Comparison of ENCODE assay signal across 25 mouse cellular contexts in the genomic region with DNA sequence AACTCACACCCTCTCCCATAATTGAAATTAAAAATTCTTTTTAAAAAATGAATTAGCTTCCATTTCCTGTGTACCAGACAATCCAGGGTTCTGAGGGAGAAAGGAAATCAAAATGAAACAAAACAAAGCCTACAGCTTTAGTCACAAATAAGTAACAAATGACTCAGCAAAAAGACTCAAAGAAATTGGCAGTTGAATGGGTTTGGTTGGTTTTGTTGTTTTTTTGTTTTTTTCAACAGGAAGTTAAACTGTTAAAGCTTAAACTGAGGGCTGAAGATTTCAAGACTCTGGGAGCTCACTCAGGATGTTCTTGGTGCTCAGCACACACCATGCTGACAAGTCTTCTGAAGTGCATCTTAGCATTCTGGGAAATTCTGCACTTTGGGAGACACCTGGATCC. TPM values are rescaled to one million over a fixed set of nuclear protein-coding genes. Genes with fewer than 3 reads are reported as not detected.
DNase-seq lines count a peak whose midpoint lies in the region; ATAC-seq and TF ChIP-seq lines count a peak whose summit lies in the region.
"Had no signal": no experiment of that assay in that cellular context is flagged by ENCODE, and none has a peak within 500 bp of the region (broad histone marks: within the 10 kb centered on the region; RNA-seq: fewer than 3 reads in every experiment).

No protein-coding gene starts in this region.

- no peak for TF ChIP-seq POLR2A in embryonic fibroblast, embryonic 13.5 days (IDR thresholded peaks at IDR 0.05; ENCODE audit: low read depth, low read length)

- no peak overlapping the region for H3K27ac ChIP-seq in ES-E14 (ENCODE audit: insufficient read depth, low read depth, low read length, poor library complexity, severe bottlenecking)
- H3K27ac ChIP-seq in embryonic fibroblast, embryonic 13.5 days (ENCODE audit: insufficient read depth, low read length), result peak overlapping the region; percentile 59
- H3K27ac ChIP-seq: forebrain, embryonic 13.5 days; hindbrain, embryonic 13.5 days; left cerebral cortex, adult 2 months; limb, embryonic 12.5 days; liver, embryonic 15.5 days had no signal

- no peak for ATAC-seq in megakaryocyte, adult 5-6 weeks (ENCODE audit: poor library complexity, severe bottlenecking)
- ATAC-seq: forebrain, embryonic 13.5 days had no signal

- no peak overlapping the region for H3K4me3 ChIP-seq in ES-E14 (ENCODE audit: insufficient read depth in 1 of 2, low read depth in 1 of 2, low read length in 2 of 2, poor library complexity in 1 of 2, severe bottlenecking in 1 of 2)
- no peak overlapping the region for H3K4me3 ChIP-seq in embryonic fibroblast, embryonic 13.5 days (ENCODE audit: insufficient read depth, low read length)
- H3K4me3 ChIP-seq: forebrain, embryonic 13.5 days; hindbrain, embryonic 13.5 days; left cerebral cortex, adult 2 months; limb, embryonic 12.5 days; liver, embryonic 15.5 days had no signal

- no peak overlapping the region for H3K9ac ChIP-seq in ES-E14 (ENCODE audit: insufficient read depth, low read depth, low read length, poor library complexity, severe bottlenecking)
- H3K9ac ChIP-seq: forebrain, embryonic 13.5 days; hindbrain, embryonic 13.5 days; limb, embryonic 12.5 days; liver, embryonic 15.5 days had no signal

- peak; percentile 1 to 5 for DNase-seq in kidney, postnatal 36 days
- no peak for DNase-seq in kidney, postnatal 10 days
- DNase-seq in 3T3-L1 (ENCODE audit: low read depth, low spot score) (peak; percentile 82), ES-E14 (ENCODE audit: low read depth, low spot score) (no peak)
- no peak for DNase-seq in gastrocnemius, postnatal 4 days (ENCODE audit: low spot score in 2 of 2)
- no peak for DNase-seq in B cell, adult 2 months
- DNase-seq: cerebellum, postnatal 14 days; gastrocnemius, postnatal 25 days; kidney, adult 18-20 months; lung, postnatal 36 days; right cerebral cortex, postnatal 25 days had no signal

- H3K36me3 ChIP-seq in ES-E14 (ENCODE audit: control insufficient read depth, insufficient read depth, low read length, poor library complexity, severe bottlenecking), result no peaks in the 10 kb centered on the region
- H3K36me3 ChIP-seq: hindbrain, embryonic 13.5 days; limb, embryonic 12.5 days; liver, embryonic 15.5 days had no signal

- TF ChIP-seq CTCF in embryonic fibroblast, embryonic 13.5 days (IDR thresholded peaks at IDR 0.05; ENCODE audit: borderline replicate concordance, insufficient read depth, low read length), result no peak

- in situ Hi-C loops in ES-E14 (cut with MboI; ENCODE audit: low sequenced_read_pairs in 2 of 2, unreplicated experiment in 2 of 2), result no loop called here

- H3K9me3 ChIP-seq in ES-E14 (ENCODE audit: control insufficient read depth, insufficient read depth, low read depth, low read length), result no peaks in the 10 kb centered on the region
- H3K9me3 ChIP-seq: forebrain, embryonic 13.5 days; hindbrain, embryonic 13.5 days; limb, embryonic 12.5 days; liver, embryonic 15.5 days had no signal

- no peaks in the 10 kb centered on the region for H3K4me1 ChIP-seq in ES-E14 (ENCODE audit: control insufficient read depth in 2 of 2, insufficient read depth in 2 of 2, low read length in 2 of 2, poor library complexity in 1 of 2)
- H3K4me1 ChIP-seq in embryonic fibroblast, embryonic 13.5 days (ENCODE audit: control insufficient read depth, insufficient read depth, low read length), result peaks cover 7% of the 10 kb centered on the region
- H3K4me1 ChIP-seq: forebrain, embryonic 13.5 days; hindbrain, embryonic 13.5 days; limb, embryonic 12.5 days; liver, embryonic 15.5 days had no signal

TF ChIP-seq in ES-E14, 5 proteins besides CTCF, POLR2A, EP300 and RAD21:
- TF ChIP-seq MAFK (IDR thresholded peaks at IDR 0.05; ENCODE audit: insufficient read depth, low read depth, low read length) (0 out of 2 replicates have a peak, but pooled peaks have one; percentile 39), CHD2 (IDR thresholded peaks at IDR 0.05; ENCODE audit: low read depth, low read length) (no peak)

RNA-seq across cellular contexts. Expression of gene Esm1, which starts 39.2 kb away (rescaled TPM):
- total RNA-seq in ES-E14 (2012; rRNA removed), result not detected in 2 replicates
- 1.1 and 2.5 TPM in 2 replicates for polyA plus RNA-seq in embryonic fibroblast, embryonic 13.5 days (2011; ENCODE audit: insufficient read length, low read depth, missing spikeins)
- total RNA-seq in gastrocnemius, postnatal 4 days (2021), result 1 to 10 TPM; 3.8 to 4.2 TPM
- total RNA-seq in megakaryocyte, adult 5-6 weeks (2015), result 0.07 and 0.71 TPM in 2 replicates
- total RNA-seq in megakaryocyte, adult 5-6 weeks (2017), result 1.3 and 1.8 TPM in 2 replicates
- total RNA-seq: layer of hippocampus, adult 18-20 months; monocyte, adult 5-6 weeks had no signal

RNA-seq across cellular contexts. Expression of gene Gzmk, which starts 55.5 kb away (rescaled TPM):
- total RNA-seq in ES-E14 (2012; rRNA removed), result not detected in 2 replicates
- not detected in 2 replicates for polyA plus RNA-seq in embryonic fibroblast, embryonic 13.5 days (2011; ENCODE audit: insufficient read length, low read depth, missing spikeins)
- not detected for total RNA-seq in gastrocnemius, postnatal 4 days (2021)
- not detected in 2 replicates for total RNA-seq in megakaryocyte, adult 5-6 weeks (2015)
- total RNA-seq in megakaryocyte, adult 5-6 weeks (2017), result not detected in 2 replicates
- total RNA-seq: adrenal gland, postnatal 4 days; gastrocnemius, postnatal 25 days; monocyte, adult 5-6 weeks had no signal
- polyA plus RNA-seq: forebrain, embryonic 13.5 days; heart, postnatal 0 days; hindbrain, embryonic 13.5 days; limb, embryonic 12.5 days; liver, embryonic 15.5 days; midbrain, embryonic 11.5 days; neural tube, embryonic 14.5 days; stomach, embryonic 16.5 days had no signal

Comparison
In these comparisons a context has a peak if more than half of its experiments do, and no peak if none do; other contexts are left out.
1. DNase-seq: peak in kidney, postnatal 36 days (2 of 2) and 3T3-L1 (single experiment); none in kidney, postnatal 10 days (single experiment), ES-E14 (single experiment), gastrocnemius, postnatal 4 days (0 of 2) and B cell, adult 2 months (0 of 2).